Mouse (Mus musculus): ENCODE measurements around the gene H2-DMb2.

H2-DMb2 gene

DNA sequence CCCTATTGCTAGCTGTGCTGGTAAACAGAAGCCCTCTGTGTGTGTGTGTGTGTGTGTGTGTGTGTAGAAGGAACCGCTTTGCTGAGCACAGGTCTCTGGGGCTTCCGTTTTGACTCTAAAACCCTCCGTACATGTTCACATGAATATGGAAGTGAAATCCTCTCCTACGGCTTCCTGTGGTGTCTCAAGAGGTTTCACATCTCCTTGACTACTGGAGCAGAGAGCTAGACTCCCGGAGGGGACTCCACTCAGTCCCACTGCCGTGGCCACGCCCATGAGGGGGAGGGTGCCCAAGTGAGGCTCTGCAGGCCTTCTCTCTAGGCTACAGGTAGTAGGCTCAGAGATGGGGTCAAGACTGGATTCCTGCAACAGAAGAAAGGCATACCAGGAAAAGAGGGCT, at the start of gene H2-DMb2:
Gene H2-DMb2, plus strand, starts transcription at position 275 of the 400 bp plus-strand sequence.
- peak; percentile 59 for DNase-seq

DNA sequence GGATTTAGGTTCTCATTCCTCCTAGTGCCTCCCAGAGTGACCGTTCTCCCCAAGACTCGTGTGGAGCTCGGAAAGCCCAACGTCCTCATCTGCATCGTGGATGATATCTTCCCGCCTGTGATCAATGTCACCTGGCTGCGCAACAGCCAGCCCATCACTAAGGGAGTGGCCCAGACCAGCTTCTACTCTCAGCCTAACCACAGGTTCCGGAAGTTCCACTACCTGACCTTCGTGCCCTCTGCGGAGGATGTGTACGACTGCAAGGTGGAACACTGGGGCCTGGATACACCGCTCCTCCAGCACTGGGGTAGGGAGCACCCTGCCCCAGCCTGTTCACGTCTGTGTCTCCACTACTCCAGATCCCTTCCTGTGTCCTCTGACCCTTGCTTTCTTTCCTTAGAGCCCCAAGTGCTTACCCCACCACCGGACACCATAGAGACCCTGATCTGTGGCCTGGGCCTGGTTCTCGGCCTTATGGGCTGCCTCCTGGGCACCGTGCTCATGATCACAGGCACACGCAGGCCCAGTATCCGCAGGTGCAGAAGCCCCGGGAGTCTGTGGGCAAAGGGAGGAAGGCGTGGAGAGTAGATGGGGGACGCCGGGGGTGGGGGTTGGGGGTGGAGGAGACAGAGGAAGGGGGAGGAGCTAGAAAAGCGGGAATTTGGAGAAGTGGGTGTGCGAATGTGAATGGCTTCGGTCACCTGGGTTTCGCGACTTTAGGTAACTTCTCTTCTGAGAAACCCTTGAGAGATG, 48.6 kb upstream of the H2-DMb2 start:
- no peak for DNase-seq

DNA sequence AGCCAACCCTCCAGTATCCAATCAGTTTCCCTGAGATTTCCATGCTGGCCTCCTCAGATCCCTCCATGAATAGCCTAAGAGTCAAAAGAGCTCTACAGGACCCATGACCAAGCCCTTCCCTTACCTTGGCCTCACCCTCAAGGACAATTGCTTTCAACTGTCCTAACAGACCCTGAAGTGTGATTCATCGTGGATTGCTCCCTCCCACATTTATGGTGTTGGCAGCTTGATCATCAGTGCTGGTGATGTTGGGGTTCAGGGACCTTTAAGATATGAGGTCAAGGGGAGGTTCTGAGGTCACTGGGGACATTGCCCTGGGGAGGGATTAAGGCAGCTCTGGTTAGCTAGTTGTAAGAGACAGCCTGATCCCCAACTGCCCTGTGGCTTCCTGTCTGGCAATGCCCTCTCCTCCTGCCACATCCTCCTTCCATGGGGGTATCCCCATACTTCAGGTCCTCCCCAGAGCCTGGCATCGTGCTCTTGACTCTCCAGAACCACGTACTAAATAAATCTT, 46.6 kb upstream of the H2-DMb2 start:
- DNase-seq, result no peak

GRCm38 (mm10) chr17:34097272-34097671, 45.8 kb upstream of the H2-DMb2 start:
- DNase-seq, result no peak

- no peak for DNase-seq
Measured at GRCm38 (mm10) chr17:34098709-34099479, 44.2 kb upstream of the H2-DMb2 start.

- no peak for DNase-seq
Measured at GRCm38 (mm10) chr17:34099531-34099930, 43.6 kb upstream of the H2-DMb2 start.

DNA sequence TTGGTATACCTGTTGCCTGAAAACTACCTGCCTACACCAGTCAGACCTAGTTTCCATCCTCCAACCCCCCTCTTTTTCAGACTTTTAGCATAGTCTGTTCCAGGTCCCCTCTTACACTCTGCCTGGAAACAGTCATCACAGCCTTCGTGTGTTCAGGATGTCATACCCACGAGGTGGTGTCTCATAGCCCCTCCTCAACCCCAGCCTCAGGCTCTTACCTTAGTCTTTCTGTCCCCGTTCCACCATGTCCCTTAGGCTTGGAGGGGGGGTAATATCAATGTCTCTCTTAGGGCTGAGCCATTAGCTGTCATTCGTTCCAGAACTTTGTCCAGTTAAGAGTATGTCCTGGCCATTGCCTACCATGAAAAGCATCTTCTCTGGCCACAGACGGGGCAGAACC, 41.9 kb upstream of the H2-DMb2 start:
- no peak for DNase-seq

DNA sequence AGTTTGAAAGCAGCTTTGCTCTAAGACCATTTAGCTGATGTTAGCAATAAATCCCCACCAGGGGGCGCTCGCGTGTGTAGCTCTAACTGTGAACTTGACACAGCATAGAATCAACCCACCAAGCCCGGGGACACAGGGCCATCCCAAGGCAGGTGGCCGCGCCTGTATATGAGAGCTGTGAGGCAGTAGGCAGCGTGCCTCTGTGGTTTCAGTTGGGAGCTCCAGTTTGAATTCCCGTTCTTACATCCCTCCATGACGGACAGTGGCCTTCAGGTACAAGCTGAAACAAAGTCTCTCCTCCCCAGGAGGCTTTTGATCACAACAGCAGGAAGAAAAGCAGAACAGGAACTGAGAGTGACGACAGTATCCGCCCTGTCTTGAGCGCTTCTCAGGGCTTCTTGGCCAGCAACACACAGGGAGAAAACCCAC, 41.5 kb upstream of the H2-DMb2 start:
- peak; percentile 92 for DNase-seq

DNA sequence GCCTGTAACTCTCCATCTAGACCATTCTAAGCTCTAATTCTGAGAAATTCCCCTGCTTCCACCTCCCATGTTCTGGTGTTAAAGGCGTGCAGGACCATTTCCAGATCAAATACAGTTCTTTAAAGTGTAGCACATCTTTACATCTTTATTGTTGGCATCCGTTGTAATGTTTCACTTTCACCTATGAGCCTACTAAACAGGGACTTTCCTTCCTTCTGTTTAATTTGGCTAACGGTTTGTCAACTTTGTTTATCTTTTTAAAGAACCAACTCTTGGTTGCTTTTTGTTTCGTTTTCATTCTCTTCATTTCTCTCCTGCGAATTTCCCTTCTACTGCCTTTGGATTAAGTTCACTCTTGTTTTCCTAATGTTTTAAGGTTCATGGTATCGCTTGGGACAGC, 40.3 kb upstream of the H2-DMb2 start:
- DNase-seq, result no peak

GRCm38 (mm10) chr17:34104804-34105203, 38.3 kb upstream of the H2-DMb2 start:
- no peak for DNase-seq

DNA sequence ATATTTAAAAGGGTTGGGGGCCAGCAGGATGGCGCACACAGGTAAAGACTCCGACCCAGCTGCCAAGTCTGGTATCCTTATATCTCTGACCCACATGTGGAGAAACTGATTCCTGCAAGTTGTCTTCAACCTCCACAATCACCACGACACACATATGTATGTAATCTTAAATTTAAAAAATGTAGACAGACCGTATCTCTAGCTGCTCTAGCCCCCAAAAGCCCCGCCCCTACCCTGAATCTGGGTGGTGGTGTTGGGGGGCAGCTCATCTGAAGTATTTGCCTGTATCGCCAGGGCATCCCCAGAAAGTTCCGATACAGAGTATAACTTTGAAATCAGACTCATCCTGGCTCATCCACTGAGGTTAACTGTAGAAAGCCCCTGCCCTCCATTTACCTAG, 36.6 kb upstream of the H2-DMb2 start:
- no peak for DNase-seq

- no peak for DNase-seq
Measured at GRCm38 (mm10) chr17:34107109-34107867, 35.8 kb upstream of the H2-DMb2 start.

- no peak for DNase-seq
Measured at GRCm38 (mm10) chr17:34108460-34108859, 34.6 kb upstream of the H2-DMb2 start.

GRCm38 (mm10) chr17:34109038-34109805, 33.9 kb upstream of the H2-DMb2 start:
- DNase-seq, result no peak

DNA sequence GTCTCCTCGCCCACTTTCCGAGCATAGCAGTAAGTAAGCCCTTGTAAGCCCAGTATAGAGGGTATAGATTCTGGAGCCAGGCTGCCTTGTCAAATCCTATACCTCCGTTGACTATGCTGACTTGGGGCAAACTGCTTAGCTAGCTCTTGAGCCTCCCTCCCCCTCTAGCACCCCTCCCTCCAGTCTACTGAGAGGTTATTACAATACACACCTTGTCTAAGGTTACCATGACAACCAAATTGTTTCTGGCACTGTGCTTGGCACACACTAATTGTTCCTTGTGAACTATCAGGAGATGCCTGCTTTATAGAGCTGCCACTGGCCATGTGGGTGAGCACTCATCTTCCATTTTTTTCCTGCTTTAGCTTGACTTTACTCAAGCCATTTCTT, 33.3 kb upstream of the H2-DMb2 start:
- no peak for DNase-seq

DNA sequence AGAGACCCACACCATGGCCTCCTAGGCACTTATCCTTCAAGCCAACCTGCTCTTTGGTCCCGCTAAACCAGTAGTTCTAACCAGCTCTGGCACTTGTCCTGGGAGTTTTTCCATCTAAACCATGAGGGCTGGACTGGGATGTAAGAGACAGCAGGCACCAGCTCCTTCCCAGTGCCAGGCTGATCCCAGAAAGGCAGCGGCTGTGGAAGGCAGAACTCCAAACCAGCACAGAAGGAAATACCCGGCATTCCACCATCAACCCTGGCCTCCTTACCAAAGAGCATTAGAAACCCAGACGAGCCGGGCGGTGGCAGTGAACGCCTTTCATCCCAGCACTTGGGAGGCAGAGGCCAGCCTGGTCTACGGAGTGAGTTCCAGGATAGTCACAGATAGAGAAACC, 32.8 kb upstream of the H2-DMb2 start:
- DNase-seq, result no peak

- DNase-seq, result no peak
Measured at GRCm38 (mm10) chr17:34114114-34114513, 29.0 kb upstream of the H2-DMb2 start.

GRCm38 (mm10) chr17:34116736-34117370, 26.3 kb upstream of the H2-DMb2 start:
- no peak for DNase-seq

DNA sequence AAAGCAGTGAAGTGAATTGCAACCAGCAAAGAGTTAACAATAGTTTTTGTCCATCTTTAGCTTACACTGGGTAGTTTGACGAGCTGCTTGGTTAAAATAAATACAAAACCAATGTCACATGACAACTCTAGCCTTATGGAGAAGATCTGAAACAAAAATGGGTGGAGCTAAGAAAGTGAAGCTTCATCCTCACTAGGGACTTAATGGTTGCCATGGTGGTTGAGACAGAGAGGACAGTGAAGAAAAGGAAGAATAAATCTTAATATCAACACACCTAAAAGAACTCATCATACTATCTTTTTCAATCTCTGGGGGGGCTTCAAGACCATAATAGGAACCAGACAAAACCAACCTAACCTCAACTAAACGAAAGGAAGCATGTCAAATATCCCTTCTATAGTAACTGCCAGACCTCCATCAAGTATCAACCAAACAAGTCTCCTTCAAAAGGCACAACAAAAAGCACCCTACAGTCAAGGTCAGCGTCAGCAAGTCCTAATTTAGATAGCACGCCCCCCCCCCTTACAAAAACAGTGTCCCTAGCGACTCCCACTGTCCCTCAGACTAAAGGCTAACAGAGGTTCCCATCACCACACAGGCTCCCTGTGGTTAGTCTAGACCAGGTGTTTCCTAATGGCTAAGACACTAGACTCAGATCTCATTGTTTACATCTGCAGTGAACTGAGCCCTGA, 25.5 kb upstream of the H2-DMb2 start:
- DNase-seq, result no peak

DNA sequence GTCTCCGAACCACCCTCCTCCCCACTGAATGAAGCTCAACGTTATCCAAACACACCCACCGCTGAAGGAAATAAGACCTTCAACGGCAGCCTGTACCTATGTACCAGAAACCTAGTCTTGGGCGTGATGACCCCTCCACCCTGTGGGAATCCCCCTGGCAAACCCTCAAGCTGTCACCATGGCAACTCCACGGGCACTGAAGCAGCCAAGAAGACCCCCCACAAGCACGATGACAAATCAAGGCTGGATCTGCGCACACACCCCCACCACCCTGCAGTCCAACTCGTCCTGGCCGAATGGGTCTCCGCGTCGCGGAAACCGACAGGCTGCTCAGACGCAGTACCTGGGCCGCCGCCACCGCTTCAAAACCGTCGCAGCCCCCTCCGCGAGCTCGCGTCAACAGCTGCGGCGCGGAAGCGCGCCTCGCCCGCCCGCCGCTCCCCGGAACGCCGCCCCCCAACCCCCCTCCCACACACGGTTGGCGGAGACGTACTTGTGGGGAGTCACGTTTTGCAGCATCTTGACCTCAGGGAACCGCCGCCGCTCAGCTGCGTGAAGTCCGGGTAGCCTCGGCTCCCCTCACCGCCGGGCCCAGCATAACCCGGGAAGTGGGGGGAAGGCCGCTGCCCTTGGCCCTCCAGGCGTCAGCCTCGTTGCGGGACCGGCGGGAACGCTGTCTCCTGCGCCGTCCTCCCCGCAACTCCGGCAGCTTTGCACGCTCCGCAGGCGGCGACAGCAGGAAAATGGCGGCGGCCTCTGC, 24.8 kb upstream of the H2-DMb2 start:
- peak; percentile 48 for DNase-seq

- no peak for DNase-seq
Measured at GRCm38 (mm10) chr17:34118873-34119248, 24.2 kb upstream of the H2-DMb2 start.
